Mouse (Mus musculus) olfactory bulb, adult 2 months (tissue): ENCODE measurements at regions not wholly inside any gene's neighbourhood (a gene's known extent, or its start where the extent isn't known, plus 50 kb on each side); places are given as distances from the start of the nearest gene placed in this dataset.

ENCODE experiments used
- CTCF ChIP-seq: fragments of 200-500 bp; IDR thresholded peaks from 2 replicates; pipeline ENCODE4 v1.5.1; 2012; ENCODE audit warnings: low read depth, mild to moderate bottlenecking, low read length, moderate library complexity; ENCODE audit not compliant: insufficient read depth
- POLR2A ChIP-seq: fragments of 200-500 bp; IDR thresholded peaks from 2 replicates; pipeline ENCODE4 v1.6.1; 2012; ENCODE audit warnings: mild to moderate bottlenecking, low read depth, low read length, moderate library complexity; ENCODE audit not compliant: insufficient read depth

DNA sequence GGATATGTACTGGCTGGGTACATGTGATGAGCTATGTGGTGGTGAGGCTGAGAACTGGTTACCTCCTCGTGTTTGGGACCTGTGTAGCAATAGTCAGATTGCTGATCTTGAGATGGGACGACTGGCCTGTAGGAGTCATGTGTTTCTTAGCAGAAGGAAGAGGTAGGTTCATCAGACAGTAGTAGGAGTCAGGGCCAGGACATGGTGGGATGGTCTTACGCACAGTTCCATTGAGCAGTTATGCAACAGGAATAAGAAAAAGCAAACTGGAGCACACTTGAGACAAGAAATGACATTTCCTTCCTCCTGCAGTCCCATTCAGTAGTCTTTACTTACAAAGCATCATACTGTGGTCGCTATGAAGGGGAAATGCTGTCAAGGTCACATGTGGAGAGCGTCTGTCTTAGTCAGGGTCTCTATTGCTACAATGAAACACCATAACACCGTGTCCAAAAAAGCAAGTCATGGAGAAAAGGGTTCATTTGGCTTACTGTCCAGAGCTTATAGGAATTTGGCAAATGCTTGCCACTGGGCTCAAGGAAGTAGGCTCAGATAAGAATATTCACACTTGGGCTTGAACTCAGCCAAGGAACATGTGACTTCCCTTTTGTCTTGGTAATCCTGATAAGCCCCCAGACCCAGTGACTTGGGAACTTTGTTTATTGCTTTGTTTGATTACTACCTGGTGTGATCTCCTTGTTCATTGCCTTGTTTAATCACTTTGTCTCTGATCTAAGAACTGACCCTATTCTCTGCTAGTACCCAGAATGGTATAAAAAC lies 72.0 kb downstream of the Tnfaip3 start:
- TF ChIP-seq CTCF, result no peak
- no peak for TF ChIP-seq POLR2A
